Mouse (Mus musculus) MEL (cell line): ENCODE measurements around the gene Rapgef4. TPM values are rescaled to one million over a fixed set of nuclear protein-coding genes. Genes with fewer than 3 reads are reported as not detected.

Experiments
- DNase-seq: peaks from one replicate; pipeline ENCODE4 v3.0.0; 2011; ENCODE audit warnings: low read depth, low spot score
- H3K27ac ChIP-seq: 2 replicates; pipeline ENCODE4 v1.5.1; 2012; ENCODE audit warnings: low read depth, mild to moderate bottlenecking, control low read depth, low read length, moderate library complexity; ENCODE audit not compliant: control insufficient read depth
- H3K27me3 ChIP-seq, 2 experiments: fragments of 150-350 bp in 1 of 2; sonication (generic) in 1 of 2; 2 replicates each; pipeline ENCODE4 v1.6.1; 2012; ENCODE audit warnings: low read length in 2 of 2, mild to moderate bottlenecking in 2 of 2, improper control_type of control experiment in 1 of 2, moderate library complexity in 1 of 2; ENCODE audit not compliant: insufficient read depth in 2 of 2, control insufficient read depth in 1 of 2
- H3K36me3 ChIP-seq, 2 experiments: 2 replicates each; pipeline ENCODE4 v1.6.1; 2012 to 2014; ENCODE audit warnings: low read length in 2 of 2, improper control_type of control experiment in 1 of 2, inconsistent platforms in 1 of 2, mild to moderate bottlenecking in 1 of 2; ENCODE audit not compliant: insufficient read depth in 2 of 2, control insufficient read depth in 1 of 2
- H3K4me1 ChIP-seq, 2 experiments: fragments of 150-350 bp in 1 of 2; sonication (generic) in 1 of 2; 2 replicates each; pipeline ENCODE4 v1.6.1; 2012; ENCODE audit warnings: low read length in 2 of 2, improper control_type of control experiment in 1 of 2, mild to moderate bottlenecking in 1 of 2; ENCODE audit not compliant: insufficient read depth in 2 of 2, control insufficient read depth in 1 of 2
- H3K4me3 ChIP-seq, 2 experiments: fragments of 150-350 bp in 1 of 2; sonication (generic) in 1 of 2; 2 replicates each; pipeline ENCODE4 v1.5.1; 2012; ENCODE audit warnings: low read depth in 2 of 2, low read length in 2 of 2, mild to moderate bottlenecking in 2 of 2, moderate library complexity in 2 of 2, control low read depth in 1 of 2, improper control_type of control experiment in 1 of 2; ENCODE audit not compliant: control insufficient read depth in 1 of 2, insufficient read depth in 1 of 2
- H3K79me2 ChIP-seq: 2 replicates; pipeline ENCODE4 v1.6.1; 2012; ENCODE audit warnings: mild to moderate bottlenecking, low read length, moderate library complexity; ENCODE audit not compliant: control insufficient read depth, poor library complexity, insufficient read depth
- H3K9ac ChIP-seq: 2 replicates; pipeline ENCODE4 v1.6.1; 2012; ENCODE audit warnings: low read depth, mild to moderate bottlenecking, control low read depth, low read length, moderate library complexity; ENCODE audit not compliant: control insufficient read depth, poor library complexity, severe bottlenecking
- H3K9me3 ChIP-seq: fragments of 150-350 bp; sonication (generic); replicated peaks from 2 replicates; pipeline ENCODE4 v1.6.1; 2012; ENCODE audit warnings: mild to moderate bottlenecking, low read length, improper control_type of control experiment, moderate library complexity; ENCODE audit not compliant: insufficient read depth
- CHD2 ChIP-seq: IDR thresholded peaks from 2 replicates; pipeline ENCODE4 v1.6.1; 2011; ENCODE audit warnings: low read length, improper control_type of control experiment
- CTCF ChIP-seq, 3 experiments: IDR thresholded peaks in 2 of 3; conservative IDR thresholded peaks in 1 of 3; 2 replicates each; pipeline ENCODE4 v1.5.1; 2011 to 2012; ENCODE audit warnings: low read length in 3 of 3, low read depth in 2 of 3, mild to moderate bottlenecking in 2 of 3, improper control_type of control experiment in 1 of 3, inconsistent platforms in 1 of 3, mixed read lengths in 1 of 3, moderate library complexity in 1 of 3; ENCODE audit not compliant: control insufficient read depth in 1 of 3, insufficient read depth in 1 of 3, poor library complexity in 1 of 3, severe bottlenecking in 1 of 3
- E2F4 ChIP-seq: IDR thresholded peaks from 2 replicates; pipeline ENCODE4 v1.6.1; 2011; ENCODE audit warnings: low read depth, low read length, improper control_type of control experiment, borderline replicate concordance
- ETS1 ChIP-seq: IDR thresholded peaks from 2 replicates; pipeline ENCODE4 v1.6.1; 2012; ENCODE audit warnings: low read depth, mild to moderate bottlenecking, inconsistent platforms, low read length, improper control_type of control experiment, moderate library complexity
- GABPA ChIP-seq: IDR thresholded peaks from 2 replicates; pipeline ENCODE4 v1.6.1; 2012; ENCODE audit warnings: low read depth, mild to moderate bottlenecking, inconsistent platforms, low read length, improper control_type of control experiment, moderate library complexity
- JUND ChIP-seq: IDR thresholded peaks from 2 replicates; pipeline ENCODE4 v1.6.1; 2011; ENCODE audit warnings: low read depth, mild to moderate bottlenecking, improper control_type of control experiment, low read length
- MAFK ChIP-seq: IDR thresholded peaks from 2 replicates; pipeline ENCODE4 v1.6.1; 2011; ENCODE audit warnings: low read depth, mild to moderate bottlenecking, low read length, improper control_type of control experiment, borderline replicate concordance
- MAZ ChIP-seq: IDR thresholded peaks from 2 replicates; pipeline ENCODE4 v1.6.1; 2012; ENCODE audit warnings: low read depth, mild to moderate bottlenecking, inconsistent platforms, low read length, improper control_type of control experiment
- MEF2A ChIP-seq: IDR thresholded peaks from 2 replicates; pipeline ENCODE4 v1.6.1; 2014; ENCODE audit warnings: low read depth, mild to moderate bottlenecking, inconsistent platforms, low read length, improper control_type of control experiment; ENCODE audit not compliant: poor library complexity, insufficient replicate concordance, severe bottlenecking; ENCODE audit errors: extremely low read depth
- MYB ChIP-seq: IDR thresholded peaks from 2 replicates; pipeline ENCODE4 v1.6.1; 2011; ENCODE audit warnings: mild to moderate bottlenecking, low read depth, low read length, improper control_type of control experiment
- POLR2A ChIP-seq, 2 experiments: IDR thresholded peaks; 2 replicates each; pipeline ENCODE4 v1.6.1; 2011 to 2012; ENCODE audit warnings: low read length in 2 of 2, mild to moderate bottlenecking in 2 of 2, control low read depth in 1 of 2, improper control_type of control experiment in 1 of 2, low read depth in 1 of 2, moderate library complexity in 1 of 2; ENCODE audit not compliant: control insufficient read depth in 1 of 2, insufficient read depth in 1 of 2, poor library complexity in 1 of 2
- POLR2AphosphoS2 ChIP-seq: IDR thresholded peaks from 2 replicates; pipeline ENCODE4 v1.6.1; 2011; ENCODE audit warnings: low read length, improper control_type of control experiment
- SMC3 ChIP-seq: IDR thresholded peaks from 2 replicates; pipeline ENCODE4 v1.6.1; 2011; ENCODE audit warnings: low read depth, low read length, improper control_type of control experiment
- TCF12 ChIP-seq: IDR thresholded peaks from 2 replicates; pipeline ENCODE4 v1.6.1; 2014; ENCODE audit warnings: low read depth, mild to moderate bottlenecking, inconsistent platforms, low read length, improper control_type of control experiment, moderate library complexity
- UBTF ChIP-seq: IDR thresholded peaks from 2 replicates; pipeline ENCODE4 v1.6.1; 2012; ENCODE audit warnings: low read depth, mild to moderate bottlenecking, inconsistent platforms, low read length, improper control_type of control experiment, moderate library complexity, borderline replicate concordance; ENCODE audit not compliant: insufficient read depth
- USF1 ChIP-seq: IDR thresholded peaks from 2 replicates; pipeline ENCODE4 v1.6.1; 2014; ENCODE audit warnings: low read depth, mild to moderate bottlenecking, inconsistent platforms, low read length, improper control_type of control experiment, moderate library complexity
- ZC3H11A ChIP-seq: IDR thresholded peaks from 2 replicates; pipeline ENCODE4 v1.6.1; 2012; ENCODE audit warnings: low read depth, mild to moderate bottlenecking, inconsistent platforms, low read length, improper control_type of control experiment
- ZMIZ1 ChIP-seq: IDR thresholded peaks from 2 replicates; pipeline ENCODE4 v1.6.1; 2012; ENCODE audit warnings: low read depth, mild to moderate bottlenecking, inconsistent platforms, low read length, improper control_type of control experiment, moderate library complexity
- ZNF384 ChIP-seq: IDR thresholded peaks from 2 replicates; pipeline ENCODE4 v1.6.1; 2012; ENCODE audit warnings: low read depth, mild to moderate bottlenecking, inconsistent platforms, low read length, improper control_type of control experiment
- polyA plus RNA-seq, 2 experiments: library from polyadenylated mRNA; stranded (reverse) in 1 of 2; unstranded in 1 of 2; fragments of >175 nt in 1 of 2; fragments of >200 nt in 1 of 2; gene quantifications; 2 replicates each; pipeline versions ENCODE4 v1.2.1 to v1.2.4; 2012; ENCODE audit warnings: low replicate concordance in 2 of 2, low read depth in 1 of 2; ENCODE audit not compliant: insufficient read length in 2 of 2, insufficient read depth in 1 of 2, missing spikeins in 1 of 2
- total RNA-seq: library from RNA; depleted of rRNA; stranded (reverse); fragments of 300-350 nt; gene quantifications from 2 replicates; pipeline ENCODE4 v1.2.3, GENCODE M21; 2012

Gene Rapgef4
- total and polyA plus RNA-seq, 3 experiments = not detected

DNA sequence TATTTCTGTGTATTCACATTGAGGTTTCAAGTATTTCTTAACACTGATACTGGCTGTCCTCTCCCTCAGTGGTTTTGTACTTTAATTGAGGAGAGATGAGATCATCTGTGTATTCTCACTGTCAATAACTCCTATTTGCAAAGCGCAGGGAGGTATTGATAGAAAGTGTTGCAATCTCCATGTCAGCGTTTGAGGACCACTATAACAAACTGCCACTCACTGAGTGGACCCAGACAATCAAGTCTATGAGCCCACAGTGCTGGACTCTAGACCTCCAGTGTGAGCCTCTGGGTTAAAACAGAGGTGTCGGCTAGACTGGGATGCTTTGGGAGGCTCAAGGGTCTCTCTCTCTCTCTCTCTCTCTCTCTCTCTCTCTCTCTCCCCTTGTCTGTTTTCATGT, 192.0 kb downstream of the Rapgef4 start:
- no peak for TF ChIP-seq MAFK
- TF ChIP-seq POLR2AphosphoS2 = no peak
- no peak for TF ChIP-seq MEF2A
- no peak for TF ChIP-seq POLR2A (IDR thresholded peaks at IDR 0.05; ENCODE audit: control insufficient read depth in 1 of 2, insufficient read depth in 1 of 2, low read depth in 1 of 2, low read length in 2 of 2, poor library complexity in 1 of 2)
- no peak for TF ChIP-seq MAZ
- TF ChIP-seq ZMIZ1 = no peak
- no peak for TF ChIP-seq ETS1
- TF ChIP-seq GABPA = no peak
- TF ChIP-seq UBTF = no peak
- TF ChIP-seq TCF12 = no peak
- peaks cover 0 to 5% of the 10 kb centered on the region in 2 experiments; a peak in 3 of 4 replicates for H3K27me3 ChIP-seq
- H3K4me1 ChIP-seq = peaks cover 0 to 3% of the 10 kb centered on the region in 2 experiments; a peak in 2 of 4 replicates
- H3K9me3 ChIP-seq = no peaks in the 10 kb centered on the region
- H3K27ac ChIP-seq = no peak overlapping the region
- no peak overlapping the region for H3K9ac ChIP-seq
- no peaks in the 10 kb centered on the region for H3K79me2 ChIP-seq
- no peak overlapping the region for H3K4me3 ChIP-seq
- no peaks in the 10 kb centered on the region for H3K36me3 ChIP-seq
- no peak for DNase-seq

DNA sequence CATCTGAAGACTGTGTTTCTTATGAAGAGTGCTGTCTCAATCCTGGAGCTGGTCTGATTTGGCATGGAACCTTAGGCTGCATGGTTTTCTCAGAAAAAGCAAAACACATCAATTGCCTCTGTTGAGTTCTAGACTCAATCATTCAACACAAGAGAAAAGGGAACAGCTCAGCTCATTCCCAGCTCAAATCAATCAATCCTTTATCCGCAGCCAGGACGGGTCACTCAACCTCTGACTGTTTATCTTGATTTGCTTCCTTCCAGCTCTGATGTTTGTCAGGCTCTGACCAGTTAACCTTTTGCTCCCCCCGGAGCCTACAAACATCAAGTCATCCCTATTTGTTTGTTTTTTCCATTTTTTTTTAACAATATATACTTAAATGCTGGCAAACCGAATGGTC, 192.8 kb downstream of the Rapgef4 start:
- TF ChIP-seq MAZ = no peak
- no peak for TF ChIP-seq ZC3H11A
- TF ChIP-seq GABPA = no peak
- TF ChIP-seq CHD2 = no peak
- no peak for TF ChIP-seq CTCF (IDR thresholded peaks at IDR 0.05 in 2 of 3, conservative IDR thresholded peaks at IDR 0.05 in 1 of 3; ENCODE audit: control insufficient read depth in 1 of 3, insufficient read depth in 1 of 3, low read depth in 2 of 3, low read length in 3 of 3, poor library complexity in 1 of 3, severe bottlenecking in 1 of 3)
- TF ChIP-seq ZNF384 = no peak
- TF ChIP-seq SMC3 = no peak
- no peak for TF ChIP-seq MYB
- no peak for TF ChIP-seq USF1
- no peak for TF ChIP-seq E2F4
- no peak for TF ChIP-seq MEF2A
- no peak for TF ChIP-seq JUND
- Histone ChIP-seq H3K79me2 (no peaks in the 10 kb centered on the region), H3K9ac (no peak overlapping the region), H3K4me1 (peaks cover 0 to 3% of the 10 kb centered on the region in 2 experiments; a peak in 2 of 4 replicates), H3K27ac (no peak overlapping the region), H3K36me3 (no peaks in the 10 kb centered on the region), H3K4me3 (no peak overlapping the region), H3K27me3 (peaks cover 0 to 5% of the 10 kb centered on the region in 2 experiments; a peak in 3 of 4 replicates), H3K9me3 (no peaks in the 10 kb centered on the region)
- DNase-seq = no peak
